Mouse (Mus musculus) MEL (cell line): ENCODE measurements at regions not wholly inside any gene's neighbourhood (a gene's known extent, or its start where the extent isn't known, plus 50 kb on each side); places are given as distances from the start of the nearest gene placed in this dataset.

Experiments used
- CTCF ChIP-seq, 3 experiments: IDR thresholded peaks in 2 of 3; conservative IDR thresholded peaks in 1 of 3; 2 replicates each; pipeline ENCODE4 v1.5.1; 2011 to 2012; ENCODE audit warnings: low read length in 3 of 3, low read depth in 2 of 3, mild to moderate bottlenecking in 2 of 3, improper control_type of control experiment in 1 of 3, inconsistent platforms in 1 of 3, mixed read lengths in 1 of 3, moderate library complexity in 1 of 3; ENCODE audit not compliant: control insufficient read depth in 1 of 3, insufficient read depth in 1 of 3, poor library complexity in 1 of 3, severe bottlenecking in 1 of 3
- HCFC1 ChIP-seq: IDR thresholded peaks from 2 replicates; pipeline ENCODE4 v1.6.1; 2012; ENCODE audit warnings: low read depth, mild to moderate bottlenecking, inconsistent platforms, low read length, improper control_type of control experiment, moderate library complexity
- JUND ChIP-seq: IDR thresholded peaks from 2 replicates; pipeline ENCODE4 v1.6.1; 2011; ENCODE audit warnings: low read depth, mild to moderate bottlenecking, improper control_type of control experiment, low read length
- MYC ChIP-seq: IDR thresholded peaks from 2 replicates; pipeline ENCODE4 v1.6.1; 2011; ENCODE audit warnings: low read depth, mild to moderate bottlenecking, low read length, improper control_type of control experiment, moderate library complexity
- POLR2A ChIP-seq, 2 experiments: IDR thresholded peaks; 2 replicates each; pipeline ENCODE4 v1.6.1; 2011 to 2012; ENCODE audit warnings: low read length in 2 of 2, mild to moderate bottlenecking in 2 of 2, control low read depth in 1 of 2, improper control_type of control experiment in 1 of 2, low read depth in 1 of 2, moderate library complexity in 1 of 2; ENCODE audit not compliant: control insufficient read depth in 1 of 2, insufficient read depth in 1 of 2, poor library complexity in 1 of 2
- TAL1 ChIP-seq: IDR thresholded peaks from 2 replicates; pipeline ENCODE4 v1.6.1; 2012; ENCODE audit warnings: mild to moderate bottlenecking, inconsistent platforms, low read length, moderate library complexity, mixed read lengths
- USF1 ChIP-seq: IDR thresholded peaks from 2 replicates; pipeline ENCODE4 v1.6.1; 2014; ENCODE audit warnings: low read depth, mild to moderate bottlenecking, inconsistent platforms, low read length, improper control_type of control experiment, moderate library complexity
- USF2 ChIP-seq, 2 experiments: IDR thresholded peaks; 2 replicates each; pipeline ENCODE4 v1.6.1; 2011 to 2012; ENCODE audit warnings: improper control_type of control experiment in 2 of 2, low read length in 2 of 2, borderline replicate concordance in 1 of 2, inconsistent platforms in 1 of 2, low read depth in 1 of 2, mild to moderate bottlenecking in 1 of 2; ENCODE audit not compliant: insufficient read depth in 1 of 2

- no peak for TF ChIP-seq USF1
- TF ChIP-seq TAL1: no peak
- TF ChIP-seq POLR2A (IDR thresholded peaks at IDR 0.05; ENCODE audit: control insufficient read depth in 1 of 2, insufficient read depth in 1 of 2, low read depth in 1 of 2, low read length in 2 of 2, poor library complexity in 1 of 2): no peak
- TF ChIP-seq USF2 (IDR thresholded peaks at IDR 0.05; ENCODE audit: borderline replicate concordance in 1 of 2, insufficient read depth in 1 of 2, low read depth in 1 of 2, low read length in 2 of 2): no peak
- no peak for TF ChIP-seq CTCF (IDR thresholded peaks at IDR 0.05 in 2 of 3, conservative IDR thresholded peaks at IDR 0.05 in 1 of 3; ENCODE audit: control insufficient read depth in 1 of 3, insufficient read depth in 1 of 3, low read depth in 2 of 3, low read length in 3 of 3, poor library complexity in 1 of 3, severe bottlenecking in 1 of 3)
- TF ChIP-seq JUND: no peak
- TF ChIP-seq HCFC1: no peak
- no peak for TF ChIP-seq MYC
These were observed 256.4 kb downstream of the Prdm2 start for GRCm38 (mm10) chr4:142956376-142956775.
